Mouse (Mus musculus) heart, embryonic 11.5 days (tissue): ENCODE measurements around the gene Gys1. TPM values are rescaled to one million over a fixed set of nuclear protein-coding genes. Genes with fewer than 3 reads are reported as not detected.
A peak's percentile ranks its signal among the peaks of the same experiment; 100 is the strongest.

Source experiments
- ATAC-seq: fragments of 200-750 bp; cut with Nextera tagmentation; replicated peaks from 2 replicates; pipeline ENCODE4 v1.8.0; 2017; ENCODE audit warnings: moderate library complexity; ENCODE audit not compliant: insufficient number of reproducible peaks, low FRiP score, low TSS enrichment
- H3K27ac ChIP-seq: fragments of 300-500 bp; sonication (generic); 2 replicates; pipeline ENCODE4 v1.5.1; 2014; ENCODE audit warnings: mild to moderate bottlenecking, low read depth, low read length
- H3K27me3 ChIP-seq: fragments of 300-500 bp; sonication (generic); 2 replicates; pipeline ENCODE4 v1.6.1; 2014; ENCODE audit warnings: mild to moderate bottlenecking, low read length, mixed read lengths; ENCODE audit not compliant: control insufficient read depth, insufficient read depth
- H3K36me3 ChIP-seq: fragments of 300-500 bp; sonication (generic); 2 replicates; pipeline ENCODE4 v1.6.1; 2014; ENCODE audit warnings: mild to moderate bottlenecking, low read length, moderate library complexity, mixed read lengths; ENCODE audit not compliant: control insufficient read depth, insufficient read depth
- H3K4me1 ChIP-seq: fragments of 300-500 bp; sonication (generic); 2 replicates; pipeline ENCODE4 v1.6.1; 2014; ENCODE audit warnings: low read length; ENCODE audit not compliant: control insufficient read depth, insufficient read depth
- H3K4me2 ChIP-seq: fragments of 300-500 bp; sonication (generic); 2 replicates; pipeline ENCODE4 v1.6.1; 2014; ENCODE audit warnings: mild to moderate bottlenecking, moderate library complexity
- H3K4me3 ChIP-seq: fragments of 300-500 bp; sonication (generic); 2 replicates; pipeline ENCODE4 v1.5.1; 2014; ENCODE audit warnings: low read depth, low read length
- H3K9ac ChIP-seq: fragments of 300-500 bp; sonication (generic); 2 replicates; pipeline ENCODE4 v1.6.1; 2014; ENCODE audit warnings: mild to moderate bottlenecking, low read depth, low read length, moderate library complexity
- H3K9me3 ChIP-seq: fragments of 300-500 bp; sonication (generic); replicated peaks from 2 replicates; pipeline ENCODE4 v1.6.1; 2016; ENCODE audit warnings: low read length; ENCODE audit not compliant: control insufficient read depth
- WGBS: fragments of 180-500 bp; shearing (Covaris S2); extraction: QIAGEN DNeasy Blood & Tissue Kit; methylation state at CpG from one replicate; pipeline ENCODE4 v1.1.7; 2014; ENCODE audit not compliant: insufficient replicate concordance; 5-methylcytosine and 5-hydroxymethylcytosine counted together
- polyA plus RNA-seq: library from polyadenylated mRNA; unstranded; fragments of >200 nt; fragmentation: Nextera tagmentation; extraction: Ambion mirVana; gene quantifications from 2 replicates; pipeline ENCODE4 v1.2.1, GENCODE M21; 2014

Gene Gys1
- polyA plus RNA-seq, 1 experiment from 2014 or later, result 99.1 TPM

DNA sequence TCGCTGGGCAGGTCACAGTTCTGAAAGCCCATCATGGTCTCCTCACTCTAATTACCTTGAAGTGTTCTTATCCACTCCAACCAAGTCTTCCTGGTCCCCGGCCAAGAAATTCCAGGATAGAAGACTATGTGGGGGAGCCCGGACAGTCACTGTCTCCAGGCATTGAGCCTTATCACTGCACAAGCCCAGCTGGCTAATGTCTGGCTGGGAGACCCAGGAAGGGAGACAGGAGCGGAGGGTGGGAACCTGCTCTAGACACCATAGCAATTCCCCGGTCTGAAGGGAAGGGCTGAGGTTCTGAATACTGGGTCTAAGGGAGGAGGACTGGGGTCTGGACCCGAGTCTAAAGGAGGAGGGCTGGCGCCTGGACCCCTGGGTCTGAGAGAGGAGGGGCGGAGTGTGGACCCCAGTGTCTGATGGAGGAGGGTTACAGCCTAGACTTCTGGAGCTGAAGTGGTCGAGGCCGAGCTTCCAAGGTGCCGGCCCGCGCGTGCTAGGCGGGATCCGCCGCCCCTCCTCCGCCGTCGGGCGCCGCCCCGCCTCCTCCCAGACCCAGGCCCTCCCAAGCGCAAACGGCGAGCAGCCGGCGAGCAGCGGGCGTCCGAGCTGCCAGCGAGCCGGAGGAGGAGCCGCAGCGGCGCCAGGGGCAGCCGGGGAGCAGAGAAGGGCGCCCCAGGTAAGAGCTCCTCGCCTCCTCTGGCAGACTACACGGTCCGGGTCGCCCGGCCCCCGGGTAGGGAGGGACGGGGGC is 21.4 kb upstream of the Gys1 start, which contains the start of gene Ntf5:
Ntf5 (plus strand) TSS at position 583 of the 751 bp plus-strand sequence.
- ATAC-seq, result peak; percentile 53
- WGBS, result 2% methylated on average over 40 of the region's 45 CpGs
- Histone ChIP-seq H3K4me3 (peak within 1 kb of the TSS; percentile 55), H3K4me2 (peak within 1 kb of the TSS; percentile 96), H3K27me3 (peaks cover 82% of the 10 kb centered on the region), H3K9me3 (no peaks in the 10 kb centered on the region), H3K27ac (peak within 1 kb of the TSS; percentile 73), H3K9ac (peak within 1 kb of the TSS; percentile 70), H3K4me1 (peaks cover 30% of the 10 kb centered on the region), H3K36me3 (no peaks in the 10 kb centered on the region)

GRCm38 (mm10) chr7:45413864-45414739 is 20.5 kb upstream of the Gys1 start:
- peak; percentile 3 for ATAC-seq
- no peaks in the 10 kb centered on the region for H3K36me3 ChIP-seq
- peaks cover 31% of the 10 kb centered on the region for H3K4me1 ChIP-seq
- peaks cover 82% of the 10 kb centered on the region for H3K27me3 ChIP-seq
- H3K27ac ChIP-seq, result peak overlapping the region; percentile 73
- 3% methylated on average over 27 of the region's 27 CpGs for WGBS
- peak overlapping the region; percentile 96 for H3K4me2 ChIP-seq
- peak overlapping the region; percentile 55 for H3K4me3 ChIP-seq
- H3K9ac ChIP-seq, result peak overlapping the region; percentile 70
- H3K9me3 ChIP-seq, result no peaks in the 10 kb centered on the region

- ATAC-seq, result no peak
- WGBS, result 32% methylated on average over 12 of the region's 12 CpGs
- peaks cover 31% of the 10 kb centered on the region for H3K4me1 ChIP-seq
- no peaks in the 10 kb centered on the region for H3K36me3 ChIP-seq
- no peak overlapping the region for H3K4me2 ChIP-seq
- no peak overlapping the region for H3K9ac ChIP-seq
- H3K4me3 ChIP-seq, result peak overlapping the region; percentile 55; the same call in 1 of the 2 replicates
- peaks cover 84% of the 10 kb centered on the region for H3K27me3 ChIP-seq
- H3K27ac ChIP-seq, result no peak overlapping the region
- H3K9me3 ChIP-seq, result no peaks in the 10 kb centered on the region
Measured at GRCm38 (mm10) chr7:45414740-45415224, 19.9 kb upstream of the Gys1 start.

GRCm38 (mm10) chr7:45415636-45416035 is 19.0 kb upstream of the Gys1 start:
- 11% methylated on average over 37 of the region's 37 CpGs for WGBS
- Histone ChIP-seq H3K36me3 (no peaks in the 10 kb centered on the region), H3K4me3 (peak overlapping the region; percentile 24), H3K9me3 (no peaks in the 10 kb centered on the region), H3K9ac (0 out of 2 replicates have a peak overlapping the region, but pooled peaks have one; percentile 28), H3K4me2 (peak overlapping the region; percentile 55), H3K4me1 (peaks cover 37% of the 10 kb centered on the region), H3K27me3 (peaks cover 85% of the 10 kb centered on the region), H3K27ac (no peak overlapping the region)
- ATAC-seq, result no peak

DNA sequence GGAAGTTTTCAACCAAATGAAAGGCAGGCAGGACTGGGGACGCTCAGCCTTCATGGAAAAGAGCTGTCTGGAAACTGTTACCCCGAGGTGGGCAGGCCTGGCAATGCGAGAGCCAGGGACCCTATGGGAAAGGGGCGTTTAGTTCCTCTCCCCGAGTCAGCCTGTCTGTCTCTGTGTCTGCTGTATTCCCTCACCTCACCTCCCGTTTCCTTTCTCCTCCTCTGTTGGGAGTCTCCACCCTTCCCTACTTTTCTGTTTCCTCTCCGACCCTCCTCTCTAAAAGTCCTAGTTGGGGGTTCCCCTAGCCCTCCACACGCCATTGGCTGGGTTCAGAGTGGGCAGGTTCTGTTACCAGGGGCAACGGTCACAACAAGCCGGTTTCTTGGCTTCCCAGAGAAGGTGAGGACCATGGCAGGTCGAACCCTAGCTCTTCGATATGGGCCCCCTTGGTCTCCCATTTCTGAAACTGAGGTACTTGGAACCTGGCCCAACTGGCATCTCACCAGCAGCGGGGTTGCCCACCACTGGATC is 16.6 kb upstream of the Gys1 start:
- 12% methylated on average over 13 of the region's 13 CpGs for WGBS
- H3K9me3 ChIP-seq, result no peaks in the 10 kb centered on the region
- H3K36me3 ChIP-seq, result peaks cover 19% of the 10 kb centered on the region
- H3K9ac ChIP-seq, result 0 out of 2 replicates have a peak overlapping the region, but pooled peaks have one; percentile 23
- H3K27ac ChIP-seq, result no peak overlapping the region
- no peak overlapping the region for H3K4me3 ChIP-seq
- no peak for ATAC-seq
- H3K4me2 ChIP-seq, result peak overlapping the region; percentile 22; the same call in 1 of the 2 replicates
- H3K4me1 ChIP-seq, result peaks cover 32% of the 10 kb centered on the region
- peaks cover 81% of the 10 kb centered on the region for H3K27me3 ChIP-seq

GRCm38 (mm10) chr7:45419859-45420614 is 14.6 kb upstream of the Gys1 start:
- H3K9ac ChIP-seq, result no peak overlapping the region
- 9% methylated on average over 27 of the region's 27 CpGs for WGBS
- H3K9me3 ChIP-seq, result no peaks in the 10 kb centered on the region
- ATAC-seq, result no peak
- H3K4me3 ChIP-seq, result no peak overlapping the region
- H3K27ac ChIP-seq, result no peak overlapping the region
- H3K4me1 ChIP-seq, result peaks cover 17% of the 10 kb centered on the region
- peaks cover 63% of the 10 kb centered on the region for H3K27me3 ChIP-seq
- peaks cover 29% of the 10 kb centered on the region for H3K36me3 ChIP-seq
- peak overlapping the region; percentile 34; the same call in 1 of the 2 replicates for H3K4me2 ChIP-seq

DNA sequence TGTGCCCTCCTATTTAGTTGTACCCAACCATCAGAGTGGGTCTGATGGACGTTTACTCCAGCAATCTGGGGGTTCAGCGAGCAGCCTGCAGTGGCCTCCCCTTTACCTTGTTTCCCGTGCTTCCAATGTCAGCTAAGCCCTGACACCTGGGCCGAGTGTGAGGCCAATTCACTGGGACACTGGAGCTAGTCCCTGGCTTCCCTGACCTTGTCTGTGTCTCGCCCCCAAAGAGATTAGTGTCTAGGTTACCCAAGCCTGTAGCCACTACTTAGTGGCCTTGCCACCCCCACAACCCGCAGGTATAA is 14.1 kb upstream of the Gys1 start, which contains the start of gene Lhb:
Lhb (plus strand) TSS at position 206 of the 305 bp plus-strand sequence.
- 55% methylated on average over 6 of the region's 6 CpGs for WGBS
- H3K9ac ChIP-seq, result no peak within 1 kb of the TSS
- no peaks in the 10 kb centered on the region for H3K9me3 ChIP-seq
- H3K4me1 ChIP-seq, result peaks cover 13% of the 10 kb centered on the region
- H3K27ac ChIP-seq, result no peak within 1 kb of the TSS
- peaks cover 58% of the 10 kb centered on the region for H3K27me3 ChIP-seq
- no peak for ATAC-seq
- H3K4me2 ChIP-seq, result peak within 1 kb of the TSS; percentile 34; the same call in 1 of the 2 replicates
- no peak within 1 kb of the TSS for H3K4me3 ChIP-seq
- peaks cover 32% of the 10 kb centered on the region for H3K36me3 ChIP-seq

DNA sequence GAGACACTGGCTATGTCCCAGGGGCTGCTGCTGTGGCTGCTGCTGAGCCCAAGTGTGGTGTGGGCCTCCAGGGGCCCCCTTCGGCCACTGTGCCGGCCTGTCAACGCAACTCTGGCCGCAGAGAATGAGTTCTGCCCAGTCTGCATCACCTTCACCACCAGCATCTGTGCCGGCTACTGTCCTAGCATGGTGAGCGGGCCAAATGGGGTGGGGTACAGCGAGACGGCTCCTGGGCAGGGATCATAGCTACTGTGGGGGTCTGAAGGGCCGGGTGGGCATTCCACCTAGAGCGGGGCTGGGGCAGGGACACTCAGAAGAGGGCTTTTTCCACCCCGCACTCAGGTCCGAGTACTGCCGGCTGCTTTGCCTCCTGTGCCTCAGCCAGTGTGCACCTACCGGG is 13.4 kb upstream of the Gys1 start:
- Histone ChIP-seq H3K4me2 (no peak overlapping the region), H3K9ac (no peak overlapping the region), H3K27me3 (peaks cover 52% of the 10 kb centered on the region), H3K9me3 (no peaks in the 10 kb centered on the region), H3K36me3 (peaks cover 32% of the 10 kb centered on the region), H3K27ac (no peak overlapping the region), H3K4me3 (no peak overlapping the region), H3K4me1 (peaks cover 10% of the 10 kb centered on the region; the same call in 1 of the 2 replicates)
- no peak for ATAC-seq
- WGBS, result 88% methylated on average over 14 of the region's 14 CpGs
